Mouse (Mus musculus) G1E (cell line): ENCODE results near the gene Ppm1g.

Experiments
- CTCF ChIP-seq: IDR thresholded peaks from 2 replicates; pipeline ENCODE4 v1.5.1; 2012; ENCODE audit warnings: low read depth, low read length, inconsistent platforms, mixed read lengths
- GATA1 ChIP-seq: IDR thresholded peaks from 2 replicates; pipeline ENCODE4 v1.6.1; 2012; ENCODE audit warnings: borderline replicate concordance, low read length, inconsistent platforms, mixed read lengths
- GATA2 ChIP-seq: IDR thresholded peaks from 2 replicates; pipeline ENCODE4 v1.6.1; 2012; ENCODE audit warnings: low read depth, low read length, inconsistent platforms, borderline replicate concordance
- POLR2AphosphoS5 ChIP-seq: IDR thresholded peaks from 2 replicates; pipeline ENCODE4 v1.6.1; 2012; ENCODE audit warnings: low read depth, low read length, inconsistent platforms; ENCODE audit not compliant: insufficient replicate concordance
- TAL1 ChIP-seq: conservative IDR thresholded peaks from 2 replicates; pipeline ENCODE4 v1.6.1; 2012; ENCODE audit warnings: low read depth, low read length, inconsistent platforms, mixed read lengths

DNA sequence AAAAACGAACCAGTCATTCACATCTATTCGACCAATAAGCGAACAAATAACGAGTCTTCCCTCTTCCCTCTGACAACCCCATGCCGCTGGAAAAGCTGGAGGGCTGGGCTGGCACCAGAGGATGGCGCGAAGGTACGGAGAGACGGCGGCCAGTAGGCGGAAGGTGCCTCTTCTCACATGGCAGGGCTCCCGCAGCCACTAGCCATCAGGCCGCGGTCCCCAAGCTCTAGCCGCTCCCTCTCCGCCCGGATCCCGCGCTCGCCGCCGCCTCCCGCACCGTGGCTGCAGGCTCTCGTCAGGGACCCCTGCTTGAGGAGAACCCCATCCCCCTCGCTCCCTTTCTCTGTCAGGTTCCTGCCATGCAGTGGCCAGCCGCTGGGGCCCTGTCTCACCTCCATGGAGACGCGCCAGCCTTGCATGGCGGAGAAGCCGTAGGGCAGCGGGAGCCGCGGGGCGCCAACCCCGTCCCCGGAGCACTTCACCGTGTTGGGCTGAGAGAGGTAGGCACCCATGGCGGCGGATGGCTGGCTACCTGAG is 508 bp downstream of the Ppm1g start:
- TF ChIP-seq CTCF (no peak), POLR2AphosphoS5 (no peak), TAL1 (no peak), GATA2 (no peak), GATA1 (no peak)
